Mouse (Mus musculus): ENCODE data around the gene Rerg.

- TF ChIP-seq CHD2 (IDR thresholded peaks at IDR 0.05; ENCODE audit: low read depth, low read length) (no peak), ZNF384 (IDR thresholded peaks at IDR 0.05; ENCODE audit: low read depth, low read length) (no peak), MAFK (IDR thresholded peaks at IDR 0.05; ENCODE audit: insufficient read depth, low read depth, low read length) (no peak)
Observed at GRCm38 (mm10) chr6:137161491-137162088, 8.7 kb downstream of the Rerg start.
